Mouse (Mus musculus) CH12.LX (cell line): Measurements from ENCODE around the gene Sin3a.

Experiments used
- CTCF ChIP-seq, 2 experiments: IDR thresholded peaks in 1 of 2; conservative IDR thresholded peaks in 1 of 2; 2 replicates each; pipeline ENCODE4 v1.5.1; 2011 to 2012; ENCODE audit warnings: low read depth in 2 of 2, low read length in 2 of 2, improper control_type of control experiment in 1 of 2, inconsistent platforms in 1 of 2, mild to moderate bottlenecking in 1 of 2, moderate library complexity in 1 of 2
- ELF1 ChIP-seq: IDR thresholded peaks from 2 replicates; pipeline ENCODE4 v1.6.1; 2014; ENCODE audit warnings: low read depth, mild to moderate bottlenecking, inconsistent platforms, low read length, improper control_type of control experiment
- HCFC1 ChIP-seq: IDR thresholded peaks from 2 replicates; pipeline ENCODE4 v1.6.1; 2012; ENCODE audit warnings: low read depth, mild to moderate bottlenecking, inconsistent platforms, low read length, improper control_type of control experiment
- MAZ ChIP-seq: IDR thresholded peaks from 2 replicates; pipeline ENCODE4 v1.6.1; 2012; ENCODE audit warnings: low read depth, mild to moderate bottlenecking, inconsistent platforms, low read length, improper control_type of control experiment, moderate library complexity
- POLR2A ChIP-seq: IDR thresholded peaks from 2 replicates; pipeline ENCODE4 v1.6.1; 2011; ENCODE audit warnings: low read depth, mild to moderate bottlenecking, improper control_type of control experiment, low read length
- UBTF ChIP-seq: IDR thresholded peaks from 2 replicates; pipeline ENCODE4 v1.6.1; 2012; ENCODE audit warnings: low read depth, mild to moderate bottlenecking, inconsistent platforms, low read length, improper control_type of control experiment, moderate library complexity
- ZC3H11A ChIP-seq: IDR thresholded peaks from 2 replicates; pipeline ENCODE4 v1.6.1; 2012; ENCODE audit warnings: low read depth, mild to moderate bottlenecking, inconsistent platforms, low read length, improper control_type of control experiment

GRCm38 (mm10) chr9:57064164-57064563 lies 7.7 kb upstream of the Sin3a start:
- no peak for TF ChIP-seq UBTF
- no peak for TF ChIP-seq CTCF (conservative IDR thresholded peaks at IDR 0.05 in 1 of 2, IDR thresholded peaks at IDR 0.05 in 1 of 2; ENCODE audit: low read depth in 2 of 2, low read length in 2 of 2)
- TF ChIP-seq MAZ = no peak
- no peak for TF ChIP-seq POLR2A
- no peak for TF ChIP-seq ZC3H11A
- TF ChIP-seq HCFC1 = no peak
- TF ChIP-seq ELF1 = no peak
